ENCODE assay signal across 8 mouse cellular contexts in genomic region chr1:58503793-58504370, GRCm38 (mm10). TPM values are rescaled to one million over a fixed set of nuclear protein-coding genes. Genes with fewer than 3 reads are reported as not detected.
DNase-seq lines count a peak whose midpoint lies in the region; ATAC-seq lines count a peak whose summit lies in the region.

No protein-coding gene starts in this region.

- peak overlapping the region; percentile 84 for H3K9ac ChIP-seq in forebrain, embryonic 11.5 days (ENCODE audit: low read length)
- peak overlapping the region; percentile 95 for H3K9ac ChIP-seq in liver, embryonic 13.5 days

- peaks cover 7% of the 10 kb centered on the region for H3K36me3 ChIP-seq in forebrain, embryonic 11.5 days (ENCODE audit: control insufficient read depth, insufficient read depth, low read length)
- H3K36me3 ChIP-seq in liver, embryonic 13.5 days: peaks cover 43% of the 10 kb centered on the region

- no peaks in the 10 kb centered on the region; the same call in 1 of the 2 replicates for H3K4me1 ChIP-seq in forebrain, embryonic 11.5 days (replicated peaks; ENCODE audit: control insufficient read depth, insufficient read depth, low read length)
- peaks cover 29% of the 10 kb centered on the region for H3K4me1 ChIP-seq in liver, embryonic 13.5 days (replicated peaks)

- peak; percentile 3 for DNase-seq in embryo, embryonic 11 days
- no peak for DNase-seq in embryo, embryonic 9.5 days (ENCODE audit: extremely low spot score)
- DNase-seq in A20 (ENCODE audit: low read depth, low spot score): peak; percentile 53
- DNase-seq in forebrain, embryonic 11.5 days (ENCODE audit: low spot score): no peak
- DNase-seq in liver, embryonic 13.5 days: peak; percentile 25
- no peak for DNase-seq in ovary, postnatal 10 days (ENCODE audit: low spot score)

- peaks cover 13% of the 10 kb centered on the region for H3K9me3 ChIP-seq in forebrain, embryonic 11.5 days (ENCODE audit: control insufficient read depth, low read length)
- peaks cover 19% of the 10 kb centered on the region for H3K9me3 ChIP-seq in liver, embryonic 13.5 days (replicated peaks)

- H3K27ac ChIP-seq in forebrain, embryonic 11.5 days (ENCODE audit: low read depth, low read length): no peak overlapping the region
- peak overlapping the region; percentile 88 for H3K27ac ChIP-seq in liver, embryonic 13.5 days

- 26% methylated on average over 9 of the region's 9 CpGs for WGBS in forebrain, embryonic 11.5 days
- 11% methylated on average over 9 of the region's 9 CpGs for WGBS in liver, embryonic 13.5 days (ENCODE audit: insufficient replicate concordance)

- no peak for ATAC-seq in forebrain, embryonic 11.5 days (replicated peaks; ENCODE audit: low FRiP score)
- no peak for ATAC-seq in liver, embryonic 13.5 days (ENCODE audit: low read depth)
- no peak for ATAC-seq in monocyte, adult 5-6 weeks (replicated peaks; ENCODE audit: insufficient number of reproducible peaks, low FRiP score, low TSS enrichment, poor library complexity, severe bottlenecking)
- ATAC-seq in CD4-positive, CD25-positive, alpha-beta regulatory T cell, adult 4 months: no peak

- peak overlapping the region; percentile 67 for H3K4me2 ChIP-seq in forebrain, embryonic 11.5 days (ENCODE audit: low read depth, low read length, severe bottlenecking)
- H3K4me2 ChIP-seq in liver, embryonic 13.5 days: peak overlapping the region; percentile 80

- H3K27me3 ChIP-seq in forebrain, embryonic 11.5 days (ENCODE audit: control insufficient read depth, insufficient read depth, low read length): no peaks in the 10 kb centered on the region
- H3K27me3 ChIP-seq in liver, embryonic 13.5 days: no peaks in the 10 kb centered on the region

- peak overlapping the region; percentile 86 for H3K4me3 ChIP-seq in forebrain, embryonic 11.5 days (ENCODE audit: low read depth, low read length)
- H3K4me3 ChIP-seq in liver, embryonic 13.5 days (replicated peaks): peak overlapping the region; percentile 89

RNA-seq across cellular contexts. Expression of gene Orc2, which starts 1.0 kb away (rescaled TPM):
- polyA plus RNA-seq in forebrain, embryonic 11.5 days (2014; fragmentation: Nextera tagmentation; extraction: Ambion mirVana): 46.7 and 54.0 TPM in 2 replicates
- 47.2 and 58.4 TPM in 2 replicates for polyA plus RNA-seq in liver, embryonic 13.5 days (2015; fragmentation: Nextera tagmentation; extraction: Ambion mirVana)
- 15.9 to 29.6 TPM (median 23.3 TPM) in 3 replicates for total RNA-seq in monocyte, adult 5-6 weeks (2017)
- polyA plus RNA-seq in CD4-positive, CD25-positive, alpha-beta regulatory T cell, adult 4 months (2017; shearing (Covaris generic)): 10 to 100 TPM; 18.3 to 19.3 TPM

RNA-seq across cellular contexts. Expression of gene Ppil3, which starts 58.6 kb away (rescaled TPM):
- 53.8 and 53.9 TPM in 2 replicates for polyA plus RNA-seq in forebrain, embryonic 11.5 days (2014; fragmentation: Nextera tagmentation; extraction: Ambion mirVana)
- 34.4 and 35.5 TPM in 2 replicates for polyA plus RNA-seq in liver, embryonic 13.5 days (2015; fragmentation: Nextera tagmentation; extraction: Ambion mirVana)
- total RNA-seq in monocyte, adult 5-6 weeks (2017): 59.5 to 80.1 TPM (median 68.3 TPM) in 3 replicates
- 10 to 100 TPM; 61.1 to 68.8 TPM for polyA plus RNA-seq in CD4-positive, CD25-positive, alpha-beta regulatory T cell, adult 4 months (2017; shearing (Covaris generic))

RNA-seq across cellular contexts. Expression of gene Nif3l1, which starts 58.9 kb away (rescaled TPM):
- 64.6 and 66.6 TPM in 2 replicates for polyA plus RNA-seq in forebrain, embryonic 11.5 days (2014; fragmentation: Nextera tagmentation; extraction: Ambion mirVana)
- 21.3 and 21.6 TPM in 2 replicates for polyA plus RNA-seq in liver, embryonic 13.5 days (2015; fragmentation: Nextera tagmentation; extraction: Ambion mirVana)
- 11.5 to 22.8 TPM (median 18.0 TPM) in 3 replicates for total RNA-seq in monocyte, adult 5-6 weeks (2017)
- polyA plus RNA-seq in CD4-positive, CD25-positive, alpha-beta regulatory T cell, adult 4 months (2017; shearing (Covaris generic)): 10 to 100 TPM; 43.6 to 56.9 TPM

Comparison
In these comparisons a context has a peak if more than half of its experiments do, and no peak if none do; other contexts are left out.
1. DNase-seq: peak in embryo, embryonic 11 days (single experiment), A20 (single experiment) and liver, embryonic 13.5 days (single experiment); none in embryo, embryonic 9.5 days (single experiment), forebrain, embryonic 11.5 days (single experiment) and ovary, postnatal 10 days (single experiment).